Mouse (Mus musculus) small intestine, adult 2 months (tissue): ENCODE measurements at regions not wholly inside any gene's neighbourhood (a gene's known extent, or its start where the extent isn't known, plus 50 kb on each side); places are given as distances from the start of the nearest gene placed in this dataset.

Source experiments
- H3K27ac ChIP-seq: fragments of 200-500 bp; 2 replicates; pipeline ENCODE4 v1.5.1; 2012; ENCODE audit warnings: low read depth, low read length, control low read depth, inconsistent platforms; ENCODE audit not compliant: insufficient read depth
- H3K27me3 ChIP-seq: fragments of 200-500 bp; 2 replicates; pipeline ENCODE4 v1.6.1; 2012; ENCODE audit warnings: mild to moderate bottlenecking, moderate library complexity, low read length, inconsistent platforms; ENCODE audit not compliant: control insufficient read depth, insufficient read depth
- H3K36me3 ChIP-seq: fragments of 200-500 bp; 2 replicates; pipeline ENCODE4 v1.6.1; 2012; ENCODE audit warnings: mild to moderate bottlenecking, low read length, control low read depth, inconsistent platforms; ENCODE audit not compliant: control insufficient read depth, insufficient read depth
- H3K4me1 ChIP-seq: fragments of 200-500 bp; 2 replicates; pipeline ENCODE4 v1.6.1; 2012; ENCODE audit warnings: low read length, inconsistent platforms, mixed read lengths; ENCODE audit not compliant: control insufficient read depth, insufficient read depth, insufficient read length
- H3K4me3 ChIP-seq: fragments of 200-500 bp; 2 replicates; pipeline ENCODE4 v1.5.1; 2012; ENCODE audit warnings: low read depth, mild to moderate bottlenecking, control low read depth, inconsistent platforms, low read length, moderate library complexity
- CTCF ChIP-seq: fragments of 200-500 bp; IDR thresholded peaks from 2 replicates; pipeline ENCODE4 v1.5.1; 2012; ENCODE audit warnings: low read depth, mild to moderate bottlenecking, control low read depth, inconsistent platforms, low read length, moderate library complexity, mixed read lengths; ENCODE audit not compliant: insufficient replicate concordance, insufficient read length; ENCODE audit errors: extremely low read depth
- POLR2A ChIP-seq: fragments of 200-500 bp; IDR thresholded peaks from 2 replicates; pipeline ENCODE4 v1.6.1; 2012; ENCODE audit warnings: low read depth, mild to moderate bottlenecking, control low read depth, inconsistent platforms, low read length, moderate library complexity
- whole genome bisulfite sequencing: fragments of 180-500 bp; shearing (Covaris S2); methylation state at CpG from one replicate; pipeline ENCODE4 v1.1.7; 2018; 5-methylcytosine and 5-hydroxymethylcytosine counted together

GRCm38 (mm10) chr15:92839611-92840010 lies 435.4 kb downstream of the Gxylt1 start:
- WGBS, result 72% methylated on average over 4 of the region's 4 CpGs
- Histone ChIP-seq H3K27ac (no peak overlapping the region), H3K4me3 (no peak overlapping the region), H3K4me1 (no peaks in the 10 kb centered on the region), H3K27me3 (no peaks in the 10 kb centered on the region), H3K36me3 (no peaks in the 10 kb centered on the region)
- TF ChIP-seq CTCF, result no peak
- TF ChIP-seq POLR2A, result no peak

- H3K4me1 ChIP-seq, result no peaks in the 10 kb centered on the region
- no peak overlapping the region for H3K4me3 ChIP-seq
- H3K27ac ChIP-seq, result no peak overlapping the region
- WGBS, result 65% methylated on average over 4 of the region's 4 CpGs
- H3K27me3 ChIP-seq, result no peaks in the 10 kb centered on the region
- TF ChIP-seq POLR2A (no peak), CTCF (no peak)
- H3K36me3 ChIP-seq, result no peaks in the 10 kb centered on the region
Observed at GRCm38 (mm10) chr15:92826136-92826535, 429.5 kb downstream of the Pdzrn4 start.
